Mouse (Mus musculus) liver, adult (tissue): ENCODE data around the gene Tex45.

Source experiments
- GATA4 ChIP-seq: IDR thresholded peaks from 2 replicates; pipeline ENCODE4 v1.6.1; 2014; ENCODE audit warnings: mild to moderate bottlenecking, low read length; ENCODE audit not compliant: insufficient replicate concordance

Tex45 gene

GRCm38 (mm10) chr8:3502217-3502616 lies 31.6 kb downstream of the Tex45 start:
- TF ChIP-seq GATA4: no peak

GRCm38 (mm10) chr8:3507979-3508754 lies 37.5 kb downstream of the Tex45 start:
- TF ChIP-seq GATA4: no peak

DNA sequence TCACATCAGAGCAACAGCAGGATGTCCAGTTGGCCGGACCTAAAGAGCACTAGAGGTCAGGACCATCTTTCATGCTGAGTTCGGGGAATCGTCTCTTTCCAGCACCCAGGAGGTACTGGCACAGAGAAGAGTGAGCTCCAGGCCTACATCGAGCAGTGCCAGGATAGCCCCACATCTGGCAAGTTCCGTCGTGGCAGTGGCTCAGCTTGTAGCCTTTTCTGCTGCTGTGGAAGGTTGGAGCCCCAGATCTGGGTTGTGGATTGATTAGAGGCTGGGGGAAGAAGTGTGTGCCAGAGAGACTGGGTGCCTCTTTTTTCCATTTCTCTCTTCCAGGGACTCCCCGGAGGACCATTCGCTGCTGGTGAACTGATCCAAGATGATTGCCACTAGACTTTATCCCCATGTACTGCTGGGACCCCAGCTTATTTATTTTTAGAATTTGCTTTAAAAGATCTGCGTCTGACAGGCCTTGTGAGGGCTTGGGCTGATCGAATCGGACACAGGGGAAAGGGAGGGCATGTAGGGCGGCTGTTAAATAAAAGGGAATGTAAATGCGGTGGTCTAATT lies 44.1 kb downstream of the Tex45 start:
- TF ChIP-seq GATA4: no peak

- no peak for TF ChIP-seq GATA4
These were observed 44.6 kb downstream of the Tex45 start, which contains the start of gene Pnpla6 for GRCm38 (mm10) chr8:3515260-3515671. Gene Pnpla6 (plus strand): TSS chr8:3515384.

GRCm38 (mm10) chr8:3515771-3516417 lies 45.2 kb downstream of the Tex45 start:
- TF ChIP-seq GATA4: no peak

DNA sequence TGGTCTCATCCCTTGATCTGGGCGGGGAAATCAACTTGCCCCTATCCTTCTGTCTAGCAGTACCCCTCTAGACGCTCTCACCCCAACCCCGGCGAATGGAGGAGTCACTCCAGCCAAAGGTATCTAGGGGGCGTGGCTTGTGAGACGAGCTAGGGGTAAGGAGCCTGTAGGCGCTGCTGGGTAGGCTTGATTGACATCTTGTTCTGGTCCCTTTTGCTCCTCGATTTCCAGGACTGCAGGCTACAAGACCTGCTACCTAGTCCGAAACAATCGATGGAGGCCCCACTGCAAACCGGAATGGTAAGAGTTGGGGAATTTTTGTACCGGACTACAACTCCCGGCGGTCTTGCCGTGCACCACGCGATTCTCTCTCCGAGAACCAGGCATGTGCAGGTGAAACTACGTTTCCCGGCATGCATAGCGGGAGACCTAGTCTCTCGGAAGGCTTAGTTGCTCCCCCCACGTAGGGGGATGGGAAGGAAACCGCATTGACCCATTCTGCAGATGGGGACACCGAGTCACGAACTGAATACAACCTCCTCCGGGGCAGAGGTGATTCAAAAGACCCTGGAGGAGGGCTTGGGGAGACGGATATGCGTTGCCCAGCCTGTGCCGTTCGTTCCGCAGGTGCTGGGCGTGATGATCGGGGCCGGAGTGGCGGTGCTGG lies 45.9 kb downstream of the Tex45 start:
- no peak for TF ChIP-seq GATA4

GRCm38 (mm10) chr8:3517117-3517495 lies 46.4 kb downstream of the Tex45 start:
- no peak for TF ChIP-seq GATA4

- no peak for TF ChIP-seq GATA4
These were observed 51.5 kb downstream of the Tex45 start for GRCm38 (mm10) chr8:3522007-3522697.

- no peak for TF ChIP-seq GATA4
These were observed 60.2 kb downstream of the Tex45 start for GRCm38 (mm10) chr8:3530816-3531215.

GRCm38 (mm10) chr8:3531936-3532335 lies 61.3 kb downstream of the Tex45 start:
- TF ChIP-seq GATA4: no peak

DNA sequence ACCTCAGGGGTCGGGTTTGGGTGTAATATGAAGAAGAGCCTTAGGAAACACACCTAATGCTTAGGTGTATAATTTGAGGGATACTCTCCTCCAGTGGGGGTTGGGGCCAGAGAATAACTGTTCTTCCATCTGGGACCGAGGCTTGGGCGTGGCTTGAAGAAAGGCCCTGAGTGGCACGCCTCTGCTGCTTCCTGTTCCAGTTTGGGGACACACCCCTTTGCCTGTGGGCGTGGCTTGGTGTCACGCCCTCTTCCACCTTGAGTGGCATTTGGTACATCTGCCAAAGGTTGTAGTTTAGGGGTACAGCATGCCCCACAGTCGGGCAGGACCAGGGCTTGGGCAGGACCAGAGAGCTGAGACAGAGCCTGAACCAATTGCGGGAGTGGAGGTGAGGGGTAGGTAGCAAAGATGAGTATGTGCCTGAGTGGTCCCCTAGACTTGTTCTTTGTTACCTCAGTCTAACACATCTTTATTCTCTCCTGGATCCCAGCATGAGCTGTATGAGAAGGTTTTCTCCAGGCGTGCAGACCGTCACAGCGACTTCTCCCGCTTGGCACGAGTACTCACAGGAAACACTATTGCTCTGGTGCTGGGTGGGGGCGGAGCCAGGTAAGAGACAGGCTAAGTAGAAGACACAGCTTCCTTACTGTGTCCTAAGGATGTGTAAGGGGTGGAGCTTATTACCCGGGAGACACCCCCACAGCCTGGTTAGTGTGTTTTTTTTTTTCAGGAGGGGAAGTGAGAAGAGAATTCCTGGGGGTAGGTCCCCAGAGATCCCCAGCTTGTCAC lies 65.6 kb downstream of the Tex45 start:
- no peak for TF ChIP-seq GATA4
